Mouse (Mus musculus) CD4-positive, CD25-positive, alpha-beta regulatory T cell (primary cell): ENCODE data around the gene Sh2d3c. TPM values are rescaled to one million over a fixed set of nuclear protein-coding genes. Genes with fewer than 3 reads are reported as not detected.

Source experiments
- polyA plus RNA-seq: library from polyadenylated mRNA; unstranded; fragments of 100-300 nt; shearing (Covaris generic); gene quantifications from one replicate; pipeline ENCODE4 v1.2.1, GENCODE M21; 2017

The Sh2d3c gene
- polyA plus RNA-seq: 116 TPM

GRCm38 (mm10) chr2:32720681-32721229, at the start of gene Sh2d3c:
TSS of gene Sh2d3c (plus strand) at chr2:32721055.

GRCm38 (mm10) chr2:32704021-32704421, 16.8 kb upstream of the Sh2d3c start, which contains the start of gene Fpgs:
TSS of gene Fpgs (minus strand) at chr2:32704145.

GRCm38 (mm10) chr2:32712934-32713817, 7.7 kb upstream of the Sh2d3c start, which contains the start of gene Cdk9:
TSS of gene Cdk9 (minus strand) at chr2:32713076.

GRCm38 (mm10) chr2:32740916-32741272, 20.0 kb downstream of the Sh2d3c start, which contains the start of gene 6330409D20Rik:
TSS of gene 6330409D20Rik (minus strand) at chr2:32741016.

GRCm38 (mm10) chr2:32757056-32757845, 36.4 kb downstream of the Sh2d3c start, which contains the start of gene Tor2a:
TSS of gene Tor2a (plus strand) at chr2:32757234.

GRCm38 (mm10) chr2:32775359-32776074, 54.7 kb downstream of the Sh2d3c start, which contains the start of the genes Ttc16 and Ptrh1:
TSS of gene Ttc16 (minus strand) at chr2:32775633.
TSS of gene Ptrh1 (plus strand) at chr2:32775786.

GRCm38 (mm10) chr2:32784048-32784681, 63.3 kb downstream of the Sh2d3c start, which contains the start of gene Cfap157:
TSS of gene Cfap157 (minus strand) at chr2:32784428.

Other genes with a start within 250 kb of the Sh2d3c start
- 139 TPM for gene Fam102a, start 185.7 kb upstream of the Sh2d3c start, polyA plus RNA-seq
- 139 TPM for gene Dpm2, start 150.2 kb upstream of the Sh2d3c start, polyA plus RNA-seq
- gene Pip5kl1, start 146.3 kb upstream of the Sh2d3c start, polyA plus RNA-seq: 0.36 TPM
- gene 9430097D07Rik, start 145.4 kb upstream of the Sh2d3c start, polyA plus RNA-seq: 0.12 TPM
- gene St6galnac4, start 134.0 kb upstream of the Sh2d3c start, polyA plus RNA-seq: 43.7 TPM
- gene St6galnac6, start 121.3 kb upstream of the Sh2d3c start, polyA plus RNA-seq: 5.1 TPM
- gene Ak1, start 99.3 kb upstream of the Sh2d3c start, polyA plus RNA-seq: not detected
- 0.19 TPM for gene Eng, start 74.5 kb upstream of the Sh2d3c start, polyA plus RNA-seq
- gene Fpgs, start 16.9 kb upstream of the Sh2d3c start, polyA plus RNA-seq: 25.7 TPM
- gene Cdk9, start 8.0 kb upstream of the Sh2d3c start, polyA plus RNA-seq: 177 TPM
- 0.85 TPM for gene 6330409D20Rik, start 20.0 kb downstream of the Sh2d3c start, polyA plus RNA-seq
- gene Tor2a, start 36.2 kb downstream of the Sh2d3c start, polyA plus RNA-seq: 76.5 TPM
- gene Ttc16, start 54.6 kb downstream of the Sh2d3c start, polyA plus RNA-seq: 0.48 TPM
- 4.9 TPM for gene Ptrh1, start 54.7 kb downstream of the Sh2d3c start, polyA plus RNA-seq
- gene Cfap157, start 63.4 kb downstream of the Sh2d3c start, polyA plus RNA-seq: 0.22 TPM
- gene Stxbp1, start 126.2 kb downstream of the Sh2d3c start, polyA plus RNA-seq: 2.9 TPM
- gene Fam129b, start 155.1 kb downstream of the Sh2d3c start, polyA plus RNA-seq: 1.7 TPM
- 47.2 TPM for gene Rpl12, start 240.5 kb downstream of the Sh2d3c start, polyA plus RNA-seq
- gene Lrsam1, start 240.6 kb downstream of the Sh2d3c start, polyA plus RNA-seq: 10.2 TPM